Mouse (Mus musculus) heart, embryonic 10.5 days (tissue): ENCODE measurements at regions not wholly inside any gene's neighbourhood (a gene's known extent, or its start where the extent isn't known, plus 50 kb on each side); places are given as distances from the start of the nearest gene placed in this dataset.

ENCODE experiments used
- DNase-seq: peaks from one replicate; pipeline ENCODE4 v3.0.0-alpha.2; 2017; ENCODE audit warnings: low spot score
- H3K27ac ChIP-seq: fragments of 300-500 bp; sonication (generic); 2 replicates; pipeline ENCODE4 v1.5.1; 2016; ENCODE audit warnings: mild to moderate bottlenecking
- H3K27me3 ChIP-seq: fragments of 300-500 bp; sonication (generic); 2 replicates; pipeline ENCODE4 v1.6.1; 2016; ENCODE audit warnings: mild to moderate bottlenecking; ENCODE audit not compliant: poor library complexity, insufficient read depth, severe bottlenecking
- H3K36me3 ChIP-seq: fragments of 300-500 bp; sonication (generic); 2 replicates; pipeline ENCODE4 v1.6.1; 2016; ENCODE audit warnings: mild to moderate bottlenecking, moderate library complexity
- H3K4me1 ChIP-seq: fragments of 300-500 bp; sonication (generic); 2 replicates; pipeline ENCODE4 v1.6.1; 2016; ENCODE audit warnings: mild to moderate bottlenecking
- H3K4me3 ChIP-seq: fragments of 300-500 bp; sonication (generic); 2 replicates; pipeline ENCODE4 v1.5.1; 2016; ENCODE audit warnings: mild to moderate bottlenecking, moderate library complexity
- H3K9me3 ChIP-seq: fragments of 300-500 bp; sonication (generic); 2 replicates; pipeline ENCODE4 v1.6.1; 2016; ENCODE audit warnings: mild to moderate bottlenecking, moderate library complexity
- WGBS: fragments of 180-500 bp; shearing (Covaris S2); methylation state at CpG from one replicate; pipeline ENCODE4 v1.1.7; 2016; 5-methylcytosine and 5-hydroxymethylcytosine counted together

DNA sequence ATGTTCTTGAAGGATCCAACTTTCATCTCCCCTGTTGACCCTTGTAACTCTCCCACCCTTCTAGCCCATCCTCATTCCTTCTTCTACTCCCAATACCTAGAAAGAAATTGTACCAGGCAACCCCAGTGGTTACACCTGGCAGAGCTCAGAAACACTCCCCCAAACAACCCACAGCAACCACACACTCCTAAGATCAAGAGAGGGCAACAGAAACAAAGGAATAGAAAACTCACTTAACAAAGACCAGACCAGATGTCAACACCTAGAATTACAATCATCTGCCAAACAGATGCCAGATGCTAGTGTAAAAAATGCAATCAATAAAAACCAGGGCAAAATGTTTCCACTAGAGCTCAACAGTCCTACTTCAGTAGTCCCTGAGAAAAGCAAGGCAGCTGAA, 400.9 kb downstream of the Ptprc start:
- no peak for DNase-seq
- Histone ChIP-seq H3K27me3 (no peaks in the 10 kb centered on the region), H3K36me3 (no peaks in the 10 kb centered on the region), H3K27ac (no peak overlapping the region), H3K4me3 (no peak overlapping the region), H3K9me3 (no peaks in the 10 kb centered on the region), H3K4me1 (no peaks in the 10 kb centered on the region)

DNA sequence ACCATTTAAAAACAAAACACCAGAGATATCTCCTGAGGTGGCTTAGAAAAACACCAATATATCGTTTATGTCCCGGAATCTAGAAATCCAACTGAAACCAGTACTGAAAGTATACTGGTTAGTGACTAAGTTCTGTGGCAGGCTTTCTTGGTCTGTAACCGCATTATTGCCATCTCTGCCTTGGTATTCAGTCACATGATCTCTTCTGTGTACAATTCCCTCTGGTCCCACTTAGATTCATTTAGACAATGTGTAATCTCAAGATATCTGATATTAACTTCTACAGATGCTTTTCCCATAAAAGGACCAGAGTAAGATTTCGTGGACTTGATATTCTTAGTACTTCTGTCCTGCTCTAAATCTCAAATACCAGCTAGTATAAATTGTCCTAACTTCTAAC, 414.7 kb downstream of the Ptprc start:
- H3K27me3 ChIP-seq, result no peaks in the 10 kb centered on the region
- no peaks in the 10 kb centered on the region for H3K36me3 ChIP-seq
- no peaks in the 10 kb centered on the region for H3K4me1 ChIP-seq
- no peak overlapping the region for H3K27ac ChIP-seq
- H3K4me3 ChIP-seq, result no peak overlapping the region
- DNase-seq, result no peak
- 90% methylated on average over 4 of the region's 4 CpGs for WGBS
- no peaks in the 10 kb centered on the region for H3K9me3 ChIP-seq

- no peak for DNase-seq
- no peaks in the 10 kb centered on the region for H3K27me3 ChIP-seq
- WGBS, result 81% methylated on average over 7 of the region's 7 CpGs
- no peaks in the 10 kb centered on the region for H3K4me1 ChIP-seq
- no peaks in the 10 kb centered on the region for H3K9me3 ChIP-seq
- H3K36me3 ChIP-seq, result no peaks in the 10 kb centered on the region
- H3K4me3 ChIP-seq, result no peak overlapping the region
- H3K27ac ChIP-seq, result no peak overlapping the region
These were observed 424.0 kb downstream of the Ptprc start for GRCm38 (mm10) chr1:137751446-137751961.

GRCm38 (mm10) chr1:137750894-137751293, 424.6 kb downstream of the Ptprc start:
- DNase-seq, result no peak
- H3K4me1 ChIP-seq, result no peaks in the 10 kb centered on the region
- H3K9me3 ChIP-seq, result no peaks in the 10 kb centered on the region
- no peak overlapping the region for H3K27ac ChIP-seq
- H3K36me3 ChIP-seq, result no peaks in the 10 kb centered on the region
- 83% methylated on average over 5 of the region's 5 CpGs for WGBS
- H3K27me3 ChIP-seq, result no peaks in the 10 kb centered on the region
- H3K4me3 ChIP-seq, result no peak overlapping the region

DNA sequence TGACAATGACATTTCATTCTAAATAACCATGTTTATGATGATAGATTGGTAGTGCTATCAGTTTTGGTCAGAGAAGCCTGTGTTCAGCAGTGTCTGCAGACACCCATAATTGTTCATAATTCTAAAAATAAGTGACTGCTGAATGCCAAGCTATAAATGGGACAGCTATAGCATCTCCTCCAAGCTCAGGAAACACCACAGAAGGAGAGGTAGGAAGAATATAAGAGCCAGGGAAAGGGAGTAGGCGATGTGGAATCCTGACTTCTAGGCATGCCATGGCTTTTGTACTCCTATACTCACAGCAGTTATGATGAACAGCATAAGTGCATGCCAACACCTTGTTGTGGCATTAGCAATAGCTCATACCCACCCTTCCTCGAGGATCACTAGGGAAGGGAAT, 429.4 kb downstream of the Ptprc start:
- no peaks in the 10 kb centered on the region for H3K36me3 ChIP-seq
- 73% methylated on average over 2 of the region's 2 CpGs for WGBS
- no peaks in the 10 kb centered on the region for H3K4me1 ChIP-seq
- no peaks in the 10 kb centered on the region for H3K27me3 ChIP-seq
- no peak overlapping the region for H3K27ac ChIP-seq
- no peak for DNase-seq
- no peak overlapping the region for H3K4me3 ChIP-seq
- no peaks in the 10 kb centered on the region for H3K9me3 ChIP-seq

DNA sequence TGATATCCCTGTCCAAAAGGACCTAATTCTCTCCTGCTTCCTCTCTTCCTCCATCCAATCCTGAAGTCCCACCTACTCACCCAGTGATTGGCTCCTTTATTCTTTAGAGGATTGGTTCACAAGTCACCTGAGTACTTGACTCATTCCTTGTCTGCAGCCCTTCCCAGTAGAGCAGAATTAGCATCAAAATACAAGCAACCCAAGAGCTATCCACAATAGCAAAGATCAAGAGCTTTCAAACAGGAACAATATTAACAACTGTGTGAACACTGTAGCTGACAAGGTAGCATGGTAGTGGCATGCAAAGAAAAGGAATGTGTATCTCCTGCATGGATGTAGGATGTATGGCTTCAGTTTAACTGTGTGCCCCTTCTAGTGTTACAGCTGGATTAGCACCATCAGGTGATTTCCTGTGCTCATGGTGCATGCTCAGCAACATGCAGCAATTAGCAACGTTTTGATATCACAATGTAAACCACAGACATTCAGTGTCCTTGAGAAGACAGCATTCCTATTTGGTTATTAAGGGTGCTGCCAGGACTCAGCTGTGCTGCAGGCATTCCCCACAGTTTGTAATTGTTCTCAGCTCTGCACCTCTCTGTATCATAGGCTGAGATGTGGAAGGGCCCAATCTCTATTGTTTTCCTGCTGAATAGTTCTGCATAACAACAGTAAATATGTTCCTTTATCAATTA, 437.2 kb downstream of the Ptprc start:
- WGBS, result 42% methylated on average over 1 of the region's 1 CpGs
- Histone ChIP-seq H3K27me3 (no peaks in the 10 kb centered on the region), H3K27ac (no peak overlapping the region), H3K4me1 (no peaks in the 10 kb centered on the region), H3K36me3 (no peaks in the 10 kb centered on the region), H3K9me3 (no peaks in the 10 kb centered on the region), H3K4me3 (no peak overlapping the region)
- DNase-seq, result no peak

DNA sequence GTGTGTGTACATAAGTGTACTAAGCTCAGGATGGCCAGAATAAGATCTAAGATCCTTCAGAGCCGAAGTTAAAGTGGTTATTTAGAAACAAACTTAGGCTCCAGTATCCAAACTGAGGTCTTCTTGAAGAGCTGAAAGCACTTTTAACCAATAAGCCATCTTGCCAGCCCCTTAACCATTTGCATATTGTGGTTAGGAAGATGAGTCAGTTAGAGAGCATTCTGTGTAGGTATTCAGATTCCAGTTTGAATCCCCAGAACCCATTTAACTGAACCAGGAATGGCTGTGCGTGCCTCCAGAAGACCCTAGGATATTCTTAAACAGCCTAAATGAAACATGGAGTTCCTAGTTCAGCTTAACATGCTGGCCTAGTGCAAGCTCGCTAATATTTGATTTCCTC, 471.6 kb downstream of the Ptprc start:
- no peaks in the 10 kb centered on the region for H3K36me3 ChIP-seq
- H3K4me1 ChIP-seq, result no peaks in the 10 kb centered on the region
- no peaks in the 10 kb centered on the region for H3K27me3 ChIP-seq
- H3K4me3 ChIP-seq, result no peak overlapping the region
- no peak overlapping the region for H3K27ac ChIP-seq
- no peak for DNase-seq
- H3K9me3 ChIP-seq, result no peaks in the 10 kb centered on the region
- WGBS, result 82% methylated on average over 3 of the region's 3 CpGs

DNA sequence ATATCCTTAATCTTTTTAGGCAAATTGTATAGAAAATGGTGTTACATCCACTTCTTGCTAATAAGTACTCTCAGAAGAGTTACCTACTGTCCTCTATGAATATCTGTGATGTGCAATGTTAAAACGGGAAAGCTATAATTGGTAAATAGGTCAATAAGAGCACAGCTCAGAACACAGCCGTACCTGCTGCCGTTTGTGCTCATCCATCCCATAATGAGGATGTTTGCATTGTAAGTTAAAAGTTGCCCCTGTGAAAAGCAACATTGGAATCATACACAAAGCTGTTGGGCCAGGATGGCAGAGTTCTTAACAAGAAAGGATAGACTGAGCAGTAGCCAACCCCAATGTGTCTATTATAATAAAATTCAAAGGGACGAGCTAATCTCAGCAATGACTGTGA, 476.6 kb downstream of the Ptprc start:
- 90% methylated on average over 4 of the region's 4 CpGs for whole genome bisulfite sequencing
- no peaks in the 10 kb centered on the region for H3K27me3 ChIP-seq
- no peaks in the 10 kb centered on the region for H3K36me3 ChIP-seq

DNA sequence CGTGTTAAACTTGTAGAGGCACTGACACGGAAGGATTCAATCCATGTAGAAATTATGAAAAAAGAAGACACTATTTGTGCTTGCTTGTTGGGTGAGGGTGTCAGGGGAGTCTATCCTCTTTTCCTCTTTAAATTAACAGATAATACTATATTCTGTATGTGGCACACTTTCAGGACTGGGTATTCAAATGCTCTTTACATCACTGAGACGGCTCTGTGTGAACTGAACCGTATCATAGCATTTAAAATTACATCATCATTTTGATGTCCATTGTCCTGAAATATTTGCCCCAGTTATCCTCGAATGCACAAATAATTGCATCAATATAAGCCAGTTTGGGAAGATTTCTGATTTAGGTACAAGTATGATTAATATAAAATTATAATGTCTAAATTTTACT, 478.2 kb downstream of the Ptprc start:
- Histone ChIP-seq H3K9me3 (no peaks in the 10 kb centered on the region), H3K4me3 (no peak overlapping the region), H3K27me3 (no peaks in the 10 kb centered on the region), H3K4me1 (no peaks in the 10 kb centered on the region), H3K27ac (no peak overlapping the region), H3K36me3 (no peaks in the 10 kb centered on the region)
- 79% methylated on average over 5 of the region's 5 CpGs for WGBS
- DNase-seq, result no peak

More for the DNA sequence above, 476.6 kb downstream of the Ptprc start:
- H3K27ac ChIP-seq, result no peak overlapping the region
- H3K4me3 ChIP-seq, result no peak overlapping the region
- no peaks in the 10 kb centered on the region for H3K4me1 ChIP-seq
- H3K9me3 ChIP-seq, result no peaks in the 10 kb centered on the region
- DNase-seq, result no peak

DNA sequence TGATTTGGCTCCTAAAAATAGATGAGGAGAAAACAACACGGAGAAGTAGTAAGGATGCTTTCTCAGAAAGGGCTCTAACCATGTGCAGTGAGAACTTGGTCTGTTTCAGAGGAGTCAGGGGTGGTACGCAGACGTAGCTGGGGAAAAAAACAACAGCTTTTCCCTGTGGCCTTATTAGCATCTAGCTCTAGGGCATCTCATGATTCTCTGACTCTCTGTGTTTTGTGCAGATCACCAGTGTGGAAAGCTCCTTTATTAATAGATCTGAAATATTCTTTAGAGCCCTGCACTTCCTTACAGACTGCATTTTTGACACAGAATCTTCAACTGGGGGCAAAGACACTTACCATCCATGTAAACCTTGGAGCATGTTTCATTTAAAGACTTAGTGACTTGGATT, 478.7 kb downstream of the Ptprc start:
- Histone ChIP-seq H3K36me3 (no peaks in the 10 kb centered on the region), H3K9me3 (no peaks in the 10 kb centered on the region), H3K4me3 (no peak overlapping the region), H3K4me1 (no peaks in the 10 kb centered on the region), H3K27me3 (no peaks in the 10 kb centered on the region), H3K27ac (no peak overlapping the region)
- WGBS, result 60% methylated on average over 3 of the region's 3 CpGs
- DNase-seq, result no peak

GRCm38 (mm10) chr1:137695751-137696150, 479.8 kb downstream of the Ptprc start:
- 84% methylated on average over 3 of the region's 3 CpGs for WGBS
- Histone ChIP-seq H3K4me1 (no peaks in the 10 kb centered on the region), H3K36me3 (no peaks in the 10 kb centered on the region), H3K9me3 (no peaks in the 10 kb centered on the region), H3K27me3 (no peaks in the 10 kb centered on the region), H3K27ac (no peak overlapping the region), H3K4me3 (no peak overlapping the region)
- DNase-seq, result no peak

DNA sequence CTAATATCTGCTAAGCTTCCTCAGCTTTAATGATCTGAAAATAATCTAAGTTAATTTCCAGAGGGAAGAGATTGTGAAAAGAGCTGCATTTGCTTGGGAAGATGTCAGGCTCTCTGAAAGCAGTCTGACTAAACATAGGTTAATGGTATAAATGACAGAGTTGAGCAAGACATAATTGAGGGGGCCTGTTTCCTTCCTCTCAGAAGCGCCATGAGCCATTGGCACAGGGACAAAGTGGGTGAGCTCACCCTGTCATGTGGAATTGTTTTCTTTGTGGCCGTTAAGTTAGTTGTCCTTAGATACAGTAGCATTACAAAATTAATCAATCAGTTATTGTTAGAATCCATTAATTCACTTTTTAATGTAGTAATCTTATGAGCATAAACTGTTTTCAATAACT, 483.0 kb downstream of the Ptprc start:
- H3K27ac ChIP-seq, result no peak overlapping the region
- no peaks in the 10 kb centered on the region for H3K27me3 ChIP-seq
- H3K36me3 ChIP-seq, result no peaks in the 10 kb centered on the region
- H3K9me3 ChIP-seq, result no peaks in the 10 kb centered on the region
- WGBS, result 67% methylated on average over 2 of the region's 2 CpGs
- no peak for DNase-seq
- H3K4me1 ChIP-seq, result no peaks in the 10 kb centered on the region
- no peak overlapping the region for H3K4me3 ChIP-seq

DNA sequence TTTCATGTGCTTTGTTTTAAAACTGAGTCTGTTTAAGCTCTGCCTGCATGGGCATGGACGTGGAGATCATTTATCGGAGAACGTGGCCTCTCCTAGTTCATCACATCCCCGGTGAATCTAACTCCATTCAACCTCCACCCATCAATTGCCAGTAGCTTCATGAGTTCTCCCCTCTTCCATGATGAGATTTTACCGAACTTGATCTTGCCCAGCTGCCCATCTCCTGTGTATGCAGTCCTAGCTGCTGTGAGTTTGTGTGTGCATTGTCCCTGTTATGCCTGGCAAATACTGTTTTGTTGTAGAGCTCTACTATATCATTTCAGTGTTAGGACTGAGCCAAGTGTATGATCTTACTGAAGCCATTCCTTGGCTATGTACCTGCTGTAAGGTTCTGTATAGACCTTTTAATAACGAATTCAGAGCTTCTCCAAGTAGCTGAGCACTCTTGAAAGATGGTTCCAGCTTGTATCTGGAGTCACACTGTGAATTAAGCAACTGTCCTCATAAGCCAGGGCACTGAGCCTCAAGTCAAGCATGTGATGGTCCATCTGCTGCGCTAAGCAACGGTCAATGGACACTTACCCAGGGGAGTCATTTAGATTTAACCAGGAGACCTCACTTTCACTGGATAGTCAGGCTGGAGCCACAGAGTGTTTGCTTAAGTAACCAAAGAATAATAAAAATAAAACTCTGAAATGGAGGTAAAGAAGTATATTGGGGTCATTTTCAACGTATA, 484.5 kb downstream of the Ptprc start:
- Histone ChIP-seq H3K4me3 (no peak overlapping the region), H3K27ac (no peak overlapping the region), H3K27me3 (no peaks in the 10 kb centered on the region), H3K4me1 (no peaks in the 10 kb centered on the region), H3K9me3 (no peaks in the 10 kb centered on the region), H3K36me3 (no peaks in the 10 kb centered on the region)
- WGBS, result 85% methylated on average over 9 of the region's 9 CpGs
- no peak for DNase-seq
